Mouse (Mus musculus) MEL (cell line): ENCODE data around the gene Afdn.

Experiments
- CHD2 ChIP-seq: IDR thresholded peaks from 2 replicates; pipeline ENCODE4 v1.6.1; 2011; ENCODE audit warnings: low read length, improper control_type of control experiment
- CTCF ChIP-seq, 3 experiments: IDR thresholded peaks in 2 of 3; conservative IDR thresholded peaks in 1 of 3; 2 replicates each; pipeline ENCODE4 v1.5.1; 2011 to 2012; ENCODE audit warnings: low read length in 3 of 3, low read depth in 2 of 3, mild to moderate bottlenecking in 2 of 3, improper control_type of control experiment in 1 of 3, inconsistent platforms in 1 of 3, mixed read lengths in 1 of 3, moderate library complexity in 1 of 3; ENCODE audit not compliant: control insufficient read depth in 1 of 3, insufficient read depth in 1 of 3, poor library complexity in 1 of 3, severe bottlenecking in 1 of 3
- GATA1 ChIP-seq: IDR thresholded peaks from 2 replicates; pipeline ENCODE4 v1.6.1; 2011; ENCODE audit warnings: low read depth, low read length, improper control_type of control experiment
- MAX ChIP-seq: IDR thresholded peaks from 2 replicates; pipeline ENCODE4 v1.6.1; 2011; ENCODE audit warnings: low read length, improper control_type of control experiment
- MXI1 ChIP-seq: IDR thresholded peaks from 2 replicates; pipeline ENCODE4 v1.6.1; 2011; ENCODE audit warnings: mild to moderate bottlenecking, low read depth, low read length, improper control_type of control experiment
- MYB ChIP-seq: IDR thresholded peaks from 2 replicates; pipeline ENCODE4 v1.6.1; 2011; ENCODE audit warnings: mild to moderate bottlenecking, low read depth, low read length, improper control_type of control experiment
- MYC ChIP-seq: IDR thresholded peaks from 2 replicates; pipeline ENCODE4 v1.6.1; 2011; ENCODE audit warnings: low read depth, mild to moderate bottlenecking, low read length, improper control_type of control experiment, moderate library complexity
- NELFE ChIP-seq: IDR thresholded peaks from 2 replicates; pipeline ENCODE4 v1.6.1; 2011; ENCODE audit warnings: low read depth, low read length, improper control_type of control experiment
- POLR2A ChIP-seq, 2 experiments: IDR thresholded peaks; 2 replicates each; pipeline ENCODE4 v1.6.1; 2011 to 2012; ENCODE audit warnings: low read length in 2 of 2, mild to moderate bottlenecking in 2 of 2, control low read depth in 1 of 2, improper control_type of control experiment in 1 of 2, low read depth in 1 of 2, moderate library complexity in 1 of 2; ENCODE audit not compliant: control insufficient read depth in 1 of 2, insufficient read depth in 1 of 2, poor library complexity in 1 of 2
- POLR2AphosphoS2 ChIP-seq: IDR thresholded peaks from 2 replicates; pipeline ENCODE4 v1.6.1; 2011; ENCODE audit warnings: low read length, improper control_type of control experiment
- SIN3A ChIP-seq: IDR thresholded peaks from 2 replicates; pipeline ENCODE4 v1.6.1; 2012; ENCODE audit warnings: low read length, improper control_type of control experiment, inconsistent platforms
- TAL1 ChIP-seq: IDR thresholded peaks from 2 replicates; pipeline ENCODE4 v1.6.1; 2012; ENCODE audit warnings: mild to moderate bottlenecking, inconsistent platforms, low read length, moderate library complexity, mixed read lengths
- TBP ChIP-seq: IDR thresholded peaks from 2 replicates; pipeline ENCODE4 v1.8.0; 2011; ENCODE audit warnings: low read depth, low read length, improper control_type of control experiment
- ZC3H11A ChIP-seq: IDR thresholded peaks from 2 replicates; pipeline ENCODE4 v1.6.1; 2012; ENCODE audit warnings: low read depth, mild to moderate bottlenecking, inconsistent platforms, low read length, improper control_type of control experiment

DNA sequence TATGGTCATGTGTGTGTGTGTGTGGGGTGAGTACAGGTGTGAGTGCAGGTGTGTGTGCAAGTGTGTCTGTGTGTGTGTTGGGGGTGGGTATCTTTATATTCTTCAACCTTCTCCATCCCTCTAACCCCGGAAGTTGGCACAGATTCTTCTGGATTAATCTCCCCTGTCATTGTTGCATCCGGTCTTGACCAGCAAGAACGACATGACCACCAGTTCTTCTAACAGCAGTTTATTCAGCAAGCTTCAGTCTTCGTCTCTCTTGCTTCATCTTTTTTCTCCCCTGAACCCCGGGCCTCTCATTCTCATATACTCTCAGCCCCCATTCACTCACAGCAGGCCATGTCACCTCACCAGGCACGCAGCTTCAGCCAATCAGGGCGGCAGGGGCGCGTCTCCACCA, 170.1 kb downstream of the Afdn start:
- TF ChIP-seq TBP = no peak
- no peak for TF ChIP-seq POLR2A (IDR thresholded peaks at IDR 0.05; ENCODE audit: control insufficient read depth in 1 of 2, insufficient read depth in 1 of 2, low read depth in 1 of 2, low read length in 2 of 2, poor library complexity in 1 of 2)
- TF ChIP-seq ZC3H11A = no peak
- TF ChIP-seq NELFE = no peak
- no peak for TF ChIP-seq TAL1
- TF ChIP-seq CTCF (IDR thresholded peaks at IDR 0.05 in 2 of 3, conservative IDR thresholded peaks at IDR 0.05 in 1 of 3; ENCODE audit: control insufficient read depth in 1 of 3, insufficient read depth in 1 of 3, low read depth in 2 of 3, low read length in 3 of 3, poor library complexity in 1 of 3, severe bottlenecking in 1 of 3) = no peak
- TF ChIP-seq MXI1 = no peak
- no peak for TF ChIP-seq POLR2AphosphoS2
- no peak for TF ChIP-seq CHD2
- TF ChIP-seq MAX = no peak
- TF ChIP-seq GATA1 = no peak
- TF ChIP-seq MYB = no peak
- no peak for TF ChIP-seq SIN3A
- no peak for TF ChIP-seq MYC
